Mouse (Mus musculus): ENCODE measurements around the gene Hacl1.

DNA sequence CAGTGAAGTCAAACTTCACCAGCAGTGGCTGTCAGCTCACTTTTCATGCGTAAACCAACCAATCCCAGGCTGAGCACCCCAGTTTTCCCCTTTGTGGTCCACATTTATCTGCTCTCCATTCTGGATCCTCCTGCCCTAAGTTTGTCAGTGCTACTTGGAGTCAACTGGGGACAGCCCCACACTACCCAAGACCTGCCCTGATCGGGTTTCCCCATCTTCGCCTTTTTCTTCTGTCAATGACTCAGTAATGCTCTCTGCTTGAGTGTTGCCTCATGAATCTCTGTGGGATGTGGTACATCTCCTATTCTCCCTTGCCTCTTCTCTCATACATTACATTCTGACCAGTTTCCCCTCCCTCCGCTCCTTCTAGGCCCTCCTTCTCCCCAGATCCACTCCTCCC lies 43.6 kb downstream of the Hacl1 start:
- no peak for TF ChIP-seq CTCF (IDR thresholded peaks at IDR 0.05; ENCODE audit: low read depth, low read length)
- no peak for TF ChIP-seq POLR2A (IDR thresholded peaks at IDR 0.05; ENCODE audit: insufficient read depth, low read length)

All from ES-Bruce4 (cell line).